Mouse (Mus musculus) common myeloid progenitor, adult 5-6 weeks (primary cell): ENCODE results near the gene Dpep1. TPM values are rescaled to one million over a fixed set of nuclear protein-coding genes. Genes with fewer than 3 reads are reported as not detected.
"Not testable (repeated sequence)": the region's sequence is repeated elsewhere in the genome, so short reads cannot be mapped to it uniquely, and the experiment has no call there.

Source experiments
- ATAC-seq: replicated peaks from 2 replicates; pipeline ENCODE4 v1.8.0; 2016; ENCODE audit warnings: low read depth, mild to moderate bottlenecking, moderate TSS enrichment, inconsistent platforms; ENCODE audit not compliant: poor library complexity, severe bottlenecking
- total RNA-seq: library from RNA; stranded (forward); fragments of 200-1000, 187-1606 nt; gene quantifications from 2 replicates; pipeline ENCODE4 v1.2.3, GENCODE M21; 2017

The Dpep1 gene
- total RNA-seq, 1 experiment from 2014 or later: not detected

- ATAC-seq: no peak
These were observed 17.5 kb downstream of the Dpep1 start for GRCm38 (mm10) chr8:123203571-123203970.

- ATAC-seq: no peak
These were observed 25.8 kb downstream of the Dpep1 start for GRCm38 (mm10) chr8:123211876-123212275.

- peak; percentile 85 for ATAC-seq
These were observed 26.5 kb downstream of the Dpep1 start, which contains the start of the genes Chmp1a and Spata33 for GRCm38 (mm10) chr8:123212321-123213117. Chmp1a (minus strand) TSS chr8:123212763. Spata33 (plus strand) TSS chr8:123212832.

GRCm38 (mm10) chr8:123213118-123213772, 27.2 kb downstream of the Dpep1 start:
- ATAC-seq: no peak

- ATAC-seq: no peak
These were observed 29.4 kb downstream of the Dpep1 start for GRCm38 (mm10) chr8:123215430-123215829.

GRCm38 (mm10) chr8:123220917-123221316, 34.9 kb downstream of the Dpep1 start:
- ATAC-seq: no peak

- ATAC-seq: peak; percentile 93
These were observed 38.5 kb downstream of the Dpep1 start, which contains the start of gene Cdk10 for GRCm38 (mm10) chr8:123224278-123225266. Cdk10 (plus strand) TSS chr8:123224842.

- ATAC-seq: no peak
These were observed 42.4 kb downstream of the Dpep1 start for GRCm38 (mm10) chr8:123228416-123228815.

- ATAC-seq: not testable (repeated sequence)
These were observed 44.3 kb downstream of the Dpep1 start for GRCm38 (mm10) chr8:123230326-123230725.

GRCm38 (mm10) chr8:123231742-123232141, 45.7 kb downstream of the Dpep1 start:
- ATAC-seq: no peak

GRCm38 (mm10) chr8:123232553-123232952, 46.5 kb downstream of the Dpep1 start:
- ATAC-seq: no peak

GRCm38 (mm10) chr8:123233300-123233699, 47.3 kb downstream of the Dpep1 start:
- no peak for ATAC-seq

- ATAC-seq: no peak
These were observed 47.7 kb downstream of the Dpep1 start for GRCm38 (mm10) chr8:123233760-123234159.

GRCm38 (mm10) chr8:123234918-123235519, 49.0 kb downstream of the Dpep1 start:
- ATAC-seq: no peak

- ATAC-seq: peak; percentile 93
These were observed 49.8 kb downstream of the Dpep1 start, which contains the start of gene Spata2l for GRCm38 (mm10) chr8:123235520-123236497. Spata2l (minus strand) TSS chr8:123236233.

- ATAC-seq: no peak
These were observed 53.4 kb downstream of the Dpep1 start for GRCm38 (mm10) chr8:123239398-123239797.

- ATAC-seq: no peak
These were observed 56.3 kb downstream of the Dpep1 start for GRCm38 (mm10) chr8:123242107-123242923.

- ATAC-seq: no peak
These were observed 57.0 kb downstream of the Dpep1 start for GRCm38 (mm10) chr8:123243053-123243452.
